ENCODE assay signal across 14 mouse cellular contexts in genomic region chr10:61848553-61848952, GRCm38 (mm10).
A peak's percentile ranks its signal among the peaks of the same experiment; 100 is the strongest.
DNase-seq lines count a peak whose midpoint lies in the region; ATAC-seq and TF ChIP-seq lines count a peak whose summit lies in the region.
"Had no signal": no experiment of that assay in that cellular context is flagged by ENCODE, and none has a peak within 500 bp of the region (broad histone marks: within the 10 kb centered on the region; RNA-seq: fewer than 3 reads in every experiment).

No protein-coding gene starts in this region.

- peak overlapping the region; percentile 74 for H3K27ac ChIP-seq in intestine, embryonic 14.5 days (ENCODE audit: low read depth)
- no peak overlapping the region for H3K27ac ChIP-seq in intestine, postnatal 0 days (ENCODE audit: low read depth, low read length)
- H3K27ac ChIP-seq in heart, embryonic 13.5 days (replicated peaks), result peak overlapping the region; percentile 86
- no peak overlapping the region for H3K27ac ChIP-seq in lung, postnatal 0 days (ENCODE audit: low read length)
- no peak overlapping the region for H3K27ac ChIP-seq in forebrain, embryonic 15.5 days (replicated peaks)

- no peaks in the 10 kb centered on the region for H3K9me3 ChIP-seq in intestine, embryonic 14.5 days (ENCODE audit: control insufficient read depth, low read length)
- H3K9me3 ChIP-seq in intestine, postnatal 0 days (ENCODE audit: control insufficient read depth), result no peaks in the 10 kb centered on the region
- no peaks in the 10 kb centered on the region for H3K9me3 ChIP-seq in heart, embryonic 13.5 days
- H3K9me3 ChIP-seq in lung, postnatal 0 days (ENCODE audit: low read length), result no peaks in the 10 kb centered on the region
- no peaks in the 10 kb centered on the region for H3K9me3 ChIP-seq in forebrain, embryonic 15.5 days

- H3K9ac ChIP-seq in intestine, embryonic 14.5 days (ENCODE audit: low read length), result no peak overlapping the region
- H3K9ac ChIP-seq in intestine, postnatal 0 days (ENCODE audit: low read depth, low read length), result no peak overlapping the region
- no peak overlapping the region for H3K9ac ChIP-seq in heart, embryonic 13.5 days
- H3K9ac ChIP-seq in lung, postnatal 0 days (replicated peaks; ENCODE audit: low read depth), result no peak overlapping the region
- H3K9ac ChIP-seq in forebrain, embryonic 15.5 days (replicated peaks), result no peak overlapping the region
- H3K9ac ChIP-seq: liver, postnatal 0 days had no signal

- WGBS in intestine, embryonic 14.5 days, result 49% methylated on average over 6 of the region's 6 CpGs
- WGBS in intestine, postnatal 0 days, result 61% methylated on average over 6 of the region's 6 CpGs
- 16% methylated on average over 6 of the region's 6 CpGs for WGBS in heart, embryonic 13.5 days
- 50% methylated on average over 6 of the region's 6 CpGs for WGBS in lung, postnatal 0 days
- WGBS in forebrain, embryonic 15.5 days, result 87% methylated on average over 6 of the region's 6 CpGs

- H3K4me1 ChIP-seq in intestine, embryonic 14.5 days (replicated peaks; ENCODE audit: control insufficient read depth, insufficient read depth, low read length), result peaks cover 19% of the 10 kb centered on the region; the same call in 1 of the 2 replicates
- H3K4me1 ChIP-seq in intestine, postnatal 0 days (replicated peaks; ENCODE audit: control insufficient read depth, insufficient read depth, low read length), result no peaks in the 10 kb centered on the region
- peaks cover 48% of the 10 kb centered on the region for H3K4me1 ChIP-seq in heart, embryonic 13.5 days
- H3K4me1 ChIP-seq in lung, postnatal 0 days (ENCODE audit: insufficient read depth, low read depth, low read length), result no peaks in the 10 kb centered on the region
- H3K4me1 ChIP-seq in forebrain, embryonic 15.5 days, result no peaks in the 10 kb centered on the region

- H3K27me3 ChIP-seq in intestine, embryonic 14.5 days (replicated peaks; ENCODE audit: control insufficient read depth, insufficient read depth, low read length), result no peaks in the 10 kb centered on the region
- H3K27me3 ChIP-seq in intestine, postnatal 0 days (replicated peaks; ENCODE audit: control insufficient read depth, insufficient read depth, low read length), result no peaks in the 10 kb centered on the region
- H3K27me3 ChIP-seq in heart, embryonic 13.5 days (replicated peaks), result no peaks in the 10 kb centered on the region
- H3K27me3 ChIP-seq in lung, postnatal 0 days (replicated peaks; ENCODE audit: insufficient read depth, low read length), result no peaks in the 10 kb centered on the region
- H3K27me3 ChIP-seq in forebrain, embryonic 15.5 days, result no peaks in the 10 kb centered on the region

- TF ChIP-seq EP300 in lung, postnatal 0 days (IDR thresholded peaks at IDR 0.05), result 0 out of 2 replicates have a peak, but pooled peaks have one; percentile 17

- no peak for ATAC-seq in intestine, embryonic 14.5 days (replicated peaks; ENCODE audit: low FRiP score, low TSS enrichment, low read depth)
- ATAC-seq in intestine, postnatal 0 days, result no peak
- ATAC-seq in heart, embryonic 13.5 days (ENCODE audit: extremely low read depth, insufficient number of reproducible peaks, low FRiP score, low TSS enrichment), result peak; percentile 26; the same call in 1 of the 2 replicates
- ATAC-seq in lung, postnatal 0 days, result peak; percentile 81
- ATAC-seq in forebrain, embryonic 15.5 days (replicated peaks), result no peak
- ATAC-seq: liver, postnatal 0 days; Patski had no signal

- TF ChIP-seq CTCF in intestine, postnatal 0 days (IDR thresholded peaks at IDR 0.05; ENCODE audit: low read depth), result no peak
- no peak for TF ChIP-seq CTCF in lung, postnatal 0 days (IDR thresholded peaks at IDR 0.05)

- no peak overlapping the region for H3K4me3 ChIP-seq in intestine, embryonic 14.5 days (ENCODE audit: low read depth, low read length)
- H3K4me3 ChIP-seq in intestine, postnatal 0 days (ENCODE audit: low read depth, low read length), result no peak overlapping the region
- no peak overlapping the region for H3K4me3 ChIP-seq in heart, embryonic 13.5 days
- H3K4me3 ChIP-seq in lung, postnatal 0 days (ENCODE audit: low read depth, low read length), result no peak overlapping the region
- H3K4me3 ChIP-seq in forebrain, embryonic 15.5 days, result no peak overlapping the region

- H3K4me2 ChIP-seq in intestine, embryonic 14.5 days (ENCODE audit: low read length), result no peak overlapping the region
- no peak overlapping the region for H3K4me2 ChIP-seq in intestine, postnatal 0 days (replicated peaks; ENCODE audit: low read depth)
- H3K4me2 ChIP-seq in heart, embryonic 13.5 days, result peak overlapping the region; percentile 27
- no peak overlapping the region for H3K4me2 ChIP-seq in lung, postnatal 0 days (replicated peaks; ENCODE audit: low read depth, low read length)
- H3K4me2 ChIP-seq in forebrain, embryonic 15.5 days (replicated peaks), result no peak overlapping the region

- no peaks in the 10 kb centered on the region for H3K36me3 ChIP-seq in intestine, embryonic 14.5 days (ENCODE audit: control insufficient read depth, insufficient read depth, low read length)
- H3K36me3 ChIP-seq in intestine, postnatal 0 days (ENCODE audit: control insufficient read depth, insufficient read depth), result no peaks in the 10 kb centered on the region
- H3K36me3 ChIP-seq in heart, embryonic 13.5 days, result 0 out of 2 replicates have a peak, but pooled peaks cover 8% of the 10 kb centered on the region
- 0 out of 2 replicates have a peak, but pooled peaks cover 6% of the 10 kb centered on the region for H3K36me3 ChIP-seq in lung, postnatal 0 days (ENCODE audit: insufficient read depth, low read length)
- no peaks in the 10 kb centered on the region for H3K36me3 ChIP-seq in forebrain, embryonic 15.5 days

- no peak for DNase-seq in intestine, embryonic 14.5 days (ENCODE audit: low spot score)
- peak; percentile 65 for DNase-seq in brain, adult 2 months (ENCODE audit: low read depth, low spot score)
- peak; percentile 88 for DNase-seq in lung, postnatal 0 days (ENCODE audit: low spot score)
- no peak for DNase-seq in cerebellum, adult 8-10 months
- no peak for DNase-seq in urinary bladder, postnatal 10 days (ENCODE audit: low spot score)
- DNase-seq: adrenal gland, postnatal 14 days; cerebellum, adult 2 months; liver, postnatal 0 days; right cerebral cortex, postnatal 4 days; thymus, postnatal 4 days had no signal

Comparison
In these comparisons a context has a peak if more than half of its experiments do, and no peak if none do; other contexts are left out.
1. H3K27ac ChIP-seq: peak in intestine, embryonic 14.5 days (single experiment) and heart, embryonic 13.5 days (single experiment); none in intestine, postnatal 0 days (single experiment), lung, postnatal 0 days (single experiment) and forebrain, embryonic 15.5 days (single experiment).
2. ATAC-seq: peak in heart, embryonic 13.5 days (single experiment) and lung, postnatal 0 days (single experiment); none in intestine, embryonic 14.5 days (single experiment), intestine, postnatal 0 days (single experiment) and forebrain, embryonic 15.5 days (single experiment).
3. DNase-seq: peak in brain, adult 2 months (single experiment) and lung, postnatal 0 days (single experiment); none in intestine, embryonic 14.5 days (single experiment), cerebellum, adult 8-10 months (single experiment) and urinary bladder, postnatal 10 days (single experiment).